Mouse (Mus musculus) bone marrow macrophage, adult 2 months (primary cell): ENCODE measurements around the gene Foxb1. TPM values are rescaled to one million over a fixed set of nuclear protein-coding genes. Genes with fewer than 3 reads are reported as not detected.

Experiments used
- H3K27ac ChIP-seq: 2 replicates; pipeline ENCODE4 v1.5.1; 2012; ENCODE audit warnings: low read depth, low read length; ENCODE audit not compliant: insufficient read depth
- H3K4me1 ChIP-seq: 2 replicates; pipeline ENCODE4 v1.6.1; 2012; ENCODE audit warnings: low read length; ENCODE audit not compliant: control insufficient read depth, insufficient read depth
- H3K4me3 ChIP-seq: 2 replicates; pipeline ENCODE4 v1.5.1; 2012; ENCODE audit warnings: mild to moderate bottlenecking, low read length, moderate library complexity; ENCODE audit not compliant: insufficient read depth
- CTCF ChIP-seq: IDR thresholded peaks from 2 replicates; pipeline ENCODE4 v1.5.1; 2012; ENCODE audit warnings: low read depth, mild to moderate bottlenecking, low read length, moderate library complexity
- POLR2A ChIP-seq: IDR thresholded peaks from 2 replicates; pipeline ENCODE4 v1.6.1; 2012; ENCODE audit warnings: mild to moderate bottlenecking, low read depth, low read length, borderline replicate concordance
- polyA plus RNA-seq: library from polyadenylated mRNA; stranded (reverse); fragments of >200 nt; gene quantifications from 2 replicates; pipeline ENCODE4 v1.2.4, GENCODE M21; 2012; ENCODE audit not compliant: missing spikeins, insufficient read depth, insufficient read length

The Foxb1 gene
- polyA plus RNA-seq, 1 experiment = not detected

GRCm38 (mm10) chr9:69757254-69757653, 3.5 kb downstream of the Foxb1 start:
- no peaks in the 10 kb centered on the region for H3K4me1 ChIP-seq
- TF ChIP-seq CTCF (no peak), POLR2A (no peak)
- no peak overlapping the region for H3K27ac ChIP-seq
- H3K4me3 ChIP-seq = no peak overlapping the region

DNA sequence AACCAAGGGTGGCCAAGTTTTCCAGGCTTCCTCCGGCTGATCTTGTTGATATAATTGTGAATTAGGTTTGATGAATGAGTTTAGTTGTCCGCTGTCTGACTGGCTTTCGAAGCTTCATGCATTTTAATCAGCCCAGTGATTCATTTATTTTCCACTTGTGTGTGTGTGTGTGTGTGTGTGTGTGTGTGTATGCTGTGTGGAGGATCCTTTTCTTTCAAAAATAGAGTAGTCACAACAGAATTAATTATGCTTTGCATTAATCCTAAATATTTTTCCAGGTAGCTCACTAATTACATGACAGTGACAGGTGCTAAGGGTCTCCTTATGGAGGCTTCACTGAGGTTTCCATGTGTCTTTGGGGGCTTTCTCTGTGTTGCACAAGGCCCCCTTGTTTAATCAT, 4.3 kb downstream of the Foxb1 start:
- TF ChIP-seq POLR2A (no peak), CTCF (no peak)
- Histone ChIP-seq H3K4me1 (no peaks in the 10 kb centered on the region), H3K27ac (no peak overlapping the region), H3K4me3 (no peak overlapping the region)

DNA sequence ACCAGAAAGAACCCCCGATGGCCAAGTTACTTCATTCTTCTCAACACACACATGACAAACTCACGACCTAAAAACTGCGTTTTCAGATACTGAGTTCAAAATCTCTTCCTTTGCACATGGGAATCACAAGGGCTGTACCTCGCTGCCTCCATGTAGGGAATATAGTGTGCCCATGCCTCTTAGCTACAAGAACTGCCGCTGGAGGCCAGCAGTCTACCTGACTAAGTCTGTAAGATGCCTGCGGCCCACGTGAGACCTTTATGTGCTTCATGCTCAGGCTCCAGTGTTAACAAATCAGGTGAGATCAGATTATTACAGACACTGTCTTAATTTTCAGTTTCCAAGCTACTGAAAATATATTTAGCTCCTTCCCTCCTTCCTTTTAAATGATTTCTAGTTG, 4.7 kb downstream of the Foxb1 start:
- no peaks in the 10 kb centered on the region for H3K4me1 ChIP-seq
- no peak overlapping the region for H3K27ac ChIP-seq
- H3K4me3 ChIP-seq = no peak overlapping the region
- TF ChIP-seq CTCF (no peak), POLR2A (no peak)

- Histone ChIP-seq H3K4me3 (no peak overlapping the region), H3K27ac (no peak overlapping the region), H3K4me1 (no peaks in the 10 kb centered on the region)
- no peak for TF ChIP-seq CTCF
- TF ChIP-seq POLR2A = no peak
Measured at GRCm38 (mm10) chr9:69755157-69755556, 5.6 kb downstream of the Foxb1 start.

DNA sequence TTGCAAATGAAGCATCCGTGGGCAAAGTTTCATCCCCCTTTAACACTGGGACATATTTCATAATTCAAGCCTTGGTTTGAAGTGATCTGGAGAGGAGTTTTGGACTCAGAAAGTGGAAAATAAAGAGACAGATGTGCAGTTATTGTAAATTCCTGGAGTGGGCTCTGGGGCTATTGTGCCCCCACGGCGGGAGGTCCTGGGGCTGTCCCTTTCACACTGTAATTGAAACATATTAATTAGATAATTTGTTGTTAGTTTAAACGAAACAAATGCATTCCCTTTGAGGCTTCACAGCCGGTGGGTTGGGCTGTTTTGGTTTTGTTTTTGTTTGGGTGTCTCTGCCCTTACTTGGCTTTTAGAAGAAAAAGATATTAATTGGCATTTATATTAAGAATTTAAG, 6.0 kb downstream of the Foxb1 start:
- Histone ChIP-seq H3K27ac (no peak overlapping the region), H3K4me1 (no peaks in the 10 kb centered on the region), H3K4me3 (no peak overlapping the region)
- TF ChIP-seq CTCF (no peak), POLR2A (no peak)

GRCm38 (mm10) chr9:69754291-69754690, 6.4 kb downstream of the Foxb1 start:
- H3K4me3 ChIP-seq = no peak overlapping the region

DNA sequence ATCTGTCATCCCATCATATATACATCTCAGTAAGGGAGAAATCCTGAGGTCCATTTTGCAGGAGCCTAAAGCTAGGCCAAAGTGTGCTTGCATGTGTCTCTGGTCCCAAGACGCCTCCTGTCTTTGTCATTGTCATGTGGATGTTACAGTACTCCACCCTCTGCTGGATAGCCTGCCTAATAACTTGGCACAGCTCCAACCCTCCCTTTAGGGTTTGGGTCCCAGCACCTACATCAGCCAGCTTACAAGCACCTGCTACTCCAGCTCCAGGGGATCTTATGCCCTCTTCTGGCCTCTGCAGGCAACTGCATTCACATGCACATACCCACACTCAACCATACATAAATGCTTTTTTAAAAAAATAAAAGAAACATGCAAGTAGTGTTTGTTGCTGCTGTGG, 12.8 kb downstream of the Foxb1 start:
- TF ChIP-seq POLR2A = no peak
- no peak for TF ChIP-seq CTCF
- H3K4me1 ChIP-seq = no peaks in the 10 kb centered on the region
- no peak overlapping the region for H3K27ac ChIP-seq
- no peak overlapping the region for H3K4me3 ChIP-seq

More at GRCm38 (mm10) chr9:69754291-69754690, 6.4 kb downstream of the Foxb1 start:
- Histone ChIP-seq H3K27ac (no peak overlapping the region), H3K4me1 (no peaks in the 10 kb centered on the region)
- TF ChIP-seq CTCF (no peak), POLR2A (no peak)

DNA sequence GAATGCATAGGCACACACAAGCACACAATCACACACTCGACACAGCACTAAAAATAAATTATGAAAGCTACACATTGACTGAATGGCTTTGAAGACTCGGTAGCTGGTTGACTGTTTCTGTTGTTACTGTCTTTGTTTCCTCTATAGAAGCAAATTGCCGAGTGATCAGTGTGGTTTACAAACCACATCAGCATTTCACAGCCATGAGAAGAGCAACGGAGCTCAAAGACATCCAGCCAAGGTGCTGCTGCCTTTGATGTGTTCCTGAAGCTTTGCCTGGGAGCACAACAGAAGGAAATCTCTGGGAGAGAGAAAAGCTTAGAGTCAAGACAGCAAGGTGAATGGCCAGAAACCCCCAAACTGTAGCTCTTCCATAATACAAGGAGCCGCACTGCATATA, 32.0 kb downstream of the Foxb1 start:
- no peak overlapping the region for H3K27ac ChIP-seq
- TF ChIP-seq POLR2A = no peak
- TF ChIP-seq CTCF = no peak
- H3K4me3 ChIP-seq = no peak overlapping the region
- no peaks in the 10 kb centered on the region for H3K4me1 ChIP-seq

GRCm38 (mm10) chr9:69718431-69718830, 42.3 kb downstream of the Foxb1 start:
- H3K4me1 ChIP-seq = no peaks in the 10 kb centered on the region
- H3K4me3 ChIP-seq = no peak overlapping the region
- H3K27ac ChIP-seq = no peak overlapping the region
- no peak for TF ChIP-seq POLR2A
- TF ChIP-seq CTCF = no peak

GRCm38 (mm10) chr9:69716364-69716763, 44.4 kb downstream of the Foxb1 start:
- Histone ChIP-seq H3K27ac (no peak overlapping the region), H3K4me1 (no peaks in the 10 kb centered on the region), H3K4me3 (no peak overlapping the region)
- no peak for TF ChIP-seq POLR2A
- no peak for TF ChIP-seq CTCF

GRCm38 (mm10) chr9:69715445-69715844, 45.3 kb downstream of the Foxb1 start:
- no peak overlapping the region for H3K27ac ChIP-seq
- H3K4me3 ChIP-seq = no peak overlapping the region
- H3K4me1 ChIP-seq = no peaks in the 10 kb centered on the region
- no peak for TF ChIP-seq POLR2A
- no peak for TF ChIP-seq CTCF

DNA sequence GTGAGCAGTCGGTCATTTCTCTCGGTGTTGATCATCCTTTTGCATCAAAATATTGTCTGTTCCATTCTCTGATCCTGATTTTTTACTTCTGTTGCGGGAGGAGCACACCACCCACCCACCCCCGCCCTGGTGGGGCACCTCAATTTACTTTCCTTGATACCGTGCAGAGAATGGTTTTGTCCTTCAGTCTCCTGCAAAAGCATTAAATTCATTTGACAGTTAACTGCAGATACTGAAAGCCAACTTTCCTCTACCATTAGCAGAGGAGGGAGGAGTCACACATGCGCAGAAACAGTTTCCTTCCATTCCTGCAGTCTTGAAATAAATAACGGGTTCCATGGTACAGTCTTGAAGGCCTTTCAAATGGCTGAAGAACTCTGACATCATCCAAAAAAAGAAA, 46.4 kb downstream of the Foxb1 start:
- TF ChIP-seq POLR2A (no peak), CTCF (no peak)
- no peaks in the 10 kb centered on the region for H3K4me1 ChIP-seq
- no peak overlapping the region for H3K27ac ChIP-seq
- no peak overlapping the region for H3K4me3 ChIP-seq
